Mouse (Mus musculus): Measurements from ENCODE around the gene Angpt4.

- TF ChIP-seq CTCF (IDR thresholded peaks at IDR 0.05; ENCODE audit: low read depth) = no peak
- TF ChIP-seq EP300 (IDR thresholded peaks at IDR 0.05; ENCODE audit: low read depth) = no peak
Observed at GRCm38 (mm10) chr2:151980355-151980693, 69.3 kb downstream of the Angpt4 start.
